Mouse (Mus musculus) liver, postnatal 0 days (tissue): ENCODE results near the gene Prpsap2. TPM values are rescaled to one million over a fixed set of nuclear protein-coding genes. Genes with fewer than 3 reads are reported as not detected.
A peak's percentile ranks its signal among the peaks of the same experiment; 100 is the strongest.

Source experiments
- ATAC-seq: fragments of 200-750 bp; cut with Nextera tagmentation; 2 replicates; pipeline ENCODE4 v1.8.0; 2017; ENCODE audit warnings: mild to moderate bottlenecking, moderate library complexity
- DNase-seq: peaks from one replicate; pipeline ENCODE4 v3.0.0-alpha.2; 2016
- H3K27ac ChIP-seq: fragments of 300-500 bp; sonication (generic); 2 replicates; pipeline ENCODE4 v1.5.1; 2014; ENCODE audit warnings: antibody characterized with exemption, moderate library complexity, mild to moderate bottlenecking, low read depth
- H3K27me3 ChIP-seq: fragments of 300-500 bp; sonication (generic); 2 replicates; pipeline ENCODE4 v1.6.1; 2014; ENCODE audit warnings: low read length, control low read depth, mixed read lengths; ENCODE audit not compliant: insufficient read depth
- H3K36me3 ChIP-seq: fragments of 300-500 bp; sonication (generic); replicated peaks from 2 replicates; pipeline ENCODE4 v1.6.1; 2014; ENCODE audit warnings: mild to moderate bottlenecking, control low read depth, low read length, moderate library complexity, mixed read lengths; ENCODE audit not compliant: insufficient read depth
- H3K4me1 ChIP-seq: fragments of 300-500 bp; sonication (generic); 2 replicates; pipeline ENCODE4 v1.6.1; 2014; ENCODE audit warnings: antibody characterized with exemption, mild to moderate bottlenecking, control low read depth; ENCODE audit not compliant: insufficient read depth
- H3K4me2 ChIP-seq: fragments of 300-500 bp; sonication (generic); 2 replicates; pipeline ENCODE4 v1.6.1; 2014; ENCODE audit warnings: low read depth, mild to moderate bottlenecking, low read length, moderate library complexity, mixed read lengths
- H3K4me3 ChIP-seq: fragments of 300-500 bp; sonication (generic); 2 replicates; pipeline ENCODE4 v1.5.1; 2014; ENCODE audit warnings: low read depth, low read length
- H3K9ac ChIP-seq: fragments of 300-500 bp; sonication (generic); replicated peaks from 2 replicates; pipeline ENCODE4 v1.6.1; 2014; ENCODE audit warnings: mild to moderate bottlenecking, moderate library complexity
- H3K9me3 ChIP-seq: fragments of 300-500 bp; sonication (generic); 2 replicates; pipeline ENCODE4 v1.6.1; 2016; ENCODE audit warnings: mild to moderate bottlenecking, control low read depth, low read length, mixed read lengths
- CTCF ChIP-seq: sonication (generic); IDR thresholded peaks from 2 replicates; pipeline ENCODE4 v1.5.1; 2016; ENCODE audit warnings: antibody characterized with exemption, low read depth
- EP300 ChIP-seq: IDR thresholded peaks from 2 replicates; pipeline ENCODE4 v1.6.1; 2016; ENCODE audit warnings: antibody characterized with exemption, low read depth, mild to moderate bottlenecking
- WGBS: fragments of 180-500 bp; shearing (Covaris S2); extraction: QIAGEN DNeasy Blood & Tissue Kit; methylation state at CpG from one replicate; pipeline ENCODE4 v1.1.7; 2014; ENCODE audit not compliant: insufficient replicate concordance; 5-methylcytosine and 5-hydroxymethylcytosine counted together
- polyA plus RNA-seq: library from polyadenylated mRNA; unstranded; fragments of >200 nt; fragmentation: Nextera tagmentation; extraction: Ambion mirVana; gene quantifications from 2 replicates; pipeline ENCODE4 v1.2.1, GENCODE M21; 2015

The Prpsap2 gene
- polyA plus RNA-seq, 1 experiment from 2014 or later: 5.2 TPM

GRCm38 (mm10) chr11:61699460-61699859 lies 62.4 kb downstream of the Prpsap2 start:
- Histone ChIP-seq H3K9ac (no peak overlapping the region), H3K4me2 (no peak overlapping the region), H3K4me1 (no peaks in the 10 kb centered on the region), H3K27me3 (no peaks in the 10 kb centered on the region), H3K27ac (no peak overlapping the region), H3K9me3 (no peaks in the 10 kb centered on the region), H3K36me3 (no peaks in the 10 kb centered on the region; the same call in none of the 2 replicates), H3K4me3 (no peak overlapping the region)
- ATAC-seq (no peak), DNase-seq (no peak)
- TF ChIP-seq EP300: no peak
- TF ChIP-seq CTCF: no peak
- WGBS: 87% methylated on average over 5 of the region's 5 CpGs

- Histone ChIP-seq H3K9ac (no peak overlapping the region), H3K4me2 (no peak overlapping the region), H3K4me3 (no peak overlapping the region), H3K36me3 (no peaks in the 10 kb centered on the region; the same call in none of the 2 replicates), H3K27ac (no peak overlapping the region), H3K4me1 (no peaks in the 10 kb centered on the region), H3K27me3 (no peaks in the 10 kb centered on the region), H3K9me3 (no peaks in the 10 kb centered on the region)
- ATAC-seq (no peak), DNase-seq (no peak)
- TF ChIP-seq EP300 (no peak), CTCF (no peak)
Measured at GRCm38 (mm10) chr11:61698852-61699251, 63.0 kb downstream of the Prpsap2 start.

- no peak overlapping the region for H3K9ac ChIP-seq
- WGBS: 86% methylated on average over 5 of the region's 5 CpGs
- no peak for TF ChIP-seq CTCF
- no peak for TF ChIP-seq EP300
Measured at GRCm38 (mm10) chr11:61692996-61693395, 68.9 kb downstream of the Prpsap2 start.

GRCm38 (mm10) chr11:61687595-61687994 lies 74.3 kb downstream of the Prpsap2 start:
- H3K27ac ChIP-seq: no peak overlapping the region
- no peak for ATAC-seq

More at GRCm38 (mm10) chr11:61692996-61693395, 68.9 kb downstream of the Prpsap2 start:
- DNase-seq (no peak), ATAC-seq (no peak)
- Histone ChIP-seq H3K27me3 (no peaks in the 10 kb centered on the region), H3K4me1 (no peaks in the 10 kb centered on the region), H3K4me3 (no peak overlapping the region), H3K9me3 (no peaks in the 10 kb centered on the region), H3K27ac (no peak overlapping the region), H3K36me3 (no peaks in the 10 kb centered on the region), H3K4me2 (no peak overlapping the region)

GRCm38 (mm10) chr11:61686906-61687453 lies 74.9 kb downstream of the Prpsap2 start:
- Histone ChIP-seq H3K9ac (no peak overlapping the region; the same call in 1 of the 2 replicates), H3K4me2 (peak overlapping the region; percentile 85), H3K4me1 (peaks cover 35% of the 10 kb centered on the region), H3K36me3 (no peaks in the 10 kb centered on the region), H3K27me3 (peaks cover 12% of the 10 kb centered on the region; the same call in 1 of the 2 replicates), H3K9me3 (no peaks in the 10 kb centered on the region), H3K27ac (peak overlapping the region; percentile 60), H3K4me3 (peak overlapping the region; percentile 61)
- no peak for ATAC-seq
- DNase-seq: peak; percentile 38
- WGBS: 55% methylated on average over 10 of the region's 10 CpGs
- TF ChIP-seq EP300 (no peak), CTCF (no peak)

More at GRCm38 (mm10) chr11:61687595-61687994, 74.3 kb downstream of the Prpsap2 start:
- peaks cover 12% of the 10 kb centered on the region; the same call in 1 of the 2 replicates for H3K27me3 ChIP-seq
- WGBS: 42% methylated on average over 2 of the region's 2 CpGs
- no peak for DNase-seq
- H3K9me3 ChIP-seq: no peaks in the 10 kb centered on the region
- H3K4me2 ChIP-seq: peak overlapping the region; percentile 85
- H3K36me3 ChIP-seq: no peaks in the 10 kb centered on the region
- H3K4me1 ChIP-seq: peaks cover 35% of the 10 kb centered on the region
- no peak overlapping the region for H3K9ac ChIP-seq
- H3K4me3 ChIP-seq: peak overlapping the region; percentile 61; the same call in 1 of the 2 replicates
- no peak for TF ChIP-seq CTCF
- no peak for TF ChIP-seq EP300

GRCm38 (mm10) chr11:61686141-61686540 lies 75.7 kb downstream of the Prpsap2 start:
- Histone ChIP-seq H3K9ac (peak overlapping the region; percentile 61), H3K36me3 (no peaks in the 10 kb centered on the region), H3K27ac (peak overlapping the region; percentile 60), H3K9me3 (no peaks in the 10 kb centered on the region), H3K4me3 (peak overlapping the region; percentile 61), H3K4me2 (peak overlapping the region; percentile 85), H3K27me3 (peaks cover 12% of the 10 kb centered on the region; the same call in 1 of the 2 replicates), H3K4me1 (peaks cover 35% of the 10 kb centered on the region)
- 27% methylated on average over 2 of the region's 2 CpGs for WGBS
- TF ChIP-seq EP300 (peak; percentile 90), CTCF (no peak)
- peak; percentile 65 for ATAC-seq
- DNase-seq: peak; percentile 49
